Mouse (Mus musculus) bone marrow, adult 2 months (tissue): ENCODE measurements around the gene Hist2h2aa2.

ENCODE experiments used
- CTCF ChIP-seq: fragments of 200-500 bp; IDR thresholded peaks from 2 replicates; pipeline ENCODE4 v1.5.1; 2011; ENCODE audit warnings: low read length, control low read depth; ENCODE audit not compliant: control insufficient read depth, insufficient read depth
- POLR2A ChIP-seq: fragments of 200-500 bp; IDR thresholded peaks from 2 replicates; pipeline ENCODE4 v1.6.1; 2011; ENCODE audit warnings: low read depth, mild to moderate bottlenecking, control low read depth, low read length, borderline replicate concordance; ENCODE audit not compliant: control insufficient read depth

- TF ChIP-seq CTCF (no peak), POLR2A (no peak)
Measured at GRCm38 (mm10) chr3:96230910-96231757, 8.9 kb downstream of the Hist2h2aa2 start.
